Mouse (Mus musculus) layer of hippocampus, postnatal 10 days (tissue): ENCODE data around the gene Lemd1. TPM values are rescaled to one million over a fixed set of nuclear protein-coding genes. Genes with fewer than 3 reads are reported as not detected.
"Not testable (repeated sequence)": the region's sequence is repeated elsewhere in the genome, so short reads cannot be mapped to it uniquely, and the experiment has no call there.

Experiments
- DNase-seq, 2 experiments: peaks; one replicate each; pipeline ENCODE4 v3.0.0; 2021; ENCODE audit warnings: low spot score in 2 of 2
- total RNA-seq, 2 experiments: library from RNA; stranded (reverse); gene quantifications; 2 replicates each; pipeline ENCODE4 v1.2.3; 2021

Lemd1 gene
- total RNA-seq, 2 experiments from 2014 or later = 4.9 TPM

GRCm38 (mm10) chr1:132245010-132245409 lies 53.8 kb downstream of the Lemd1 start:
- DNase-seq = no peak

- peak; percentile 37 to 39 for DNase-seq
Measured at GRCm38 (mm10) chr1:132246137-132246536, 54.9 kb downstream of the Lemd1 start.

GRCm38 (mm10) chr1:132246641-132247040 lies 55.4 kb downstream of the Lemd1 start:
- DNase-seq = no peak

- DNase-seq = no peak
Measured at GRCm38 (mm10) chr1:132254467-132254866, 63.2 kb downstream of the Lemd1 start.

GRCm38 (mm10) chr1:132260331-132260730 lies 69.1 kb downstream of the Lemd1 start:
- no peak for DNase-seq

- no peak for DNase-seq
Measured at GRCm38 (mm10) chr1:132261058-132261457, 69.8 kb downstream of the Lemd1 start.

GRCm38 (mm10) chr1:132263618-132264017 lies 72.4 kb downstream of the Lemd1 start:
- no peak for DNase-seq

GRCm38 (mm10) chr1:132264577-132264976 lies 73.3 kb downstream of the Lemd1 start:
- no peak for DNase-seq

GRCm38 (mm10) chr1:132265211-132265859 lies 74.1 kb downstream of the Lemd1 start:
- DNase-seq = no peak

GRCm38 (mm10) chr1:132265936-132266335 lies 74.7 kb downstream of the Lemd1 start:
- no peak for DNase-seq

- no peak for DNase-seq
Measured at GRCm38 (mm10) chr1:132266791-132267557, 75.7 kb downstream of the Lemd1 start.

- DNase-seq = no peak
Measured at GRCm38 (mm10) chr1:132267959-132268358, 76.7 kb downstream of the Lemd1 start.

- no peak for DNase-seq
Measured at GRCm38 (mm10) chr1:132268418-132269060, 77.3 kb downstream of the Lemd1 start.

- no peak for DNase-seq
Measured at GRCm38 (mm10) chr1:132271237-132271636, 80.0 kb downstream of the Lemd1 start.

- DNase-seq = no peak
Measured at GRCm38 (mm10) chr1:132276694-132277093, 85.5 kb downstream of the Lemd1 start.

- DNase-seq = no peak
Measured at GRCm38 (mm10) chr1:132277124-132277523, 85.9 kb downstream of the Lemd1 start.

GRCm38 (mm10) chr1:132280636-132281035 lies 89.4 kb downstream of the Lemd1 start:
- not testable (repeated sequence) for DNase-seq

- DNase-seq = no peak
Measured at GRCm38 (mm10) chr1:132281523-132282176, 90.4 kb downstream of the Lemd1 start.

- no peak for DNase-seq
Measured at GRCm38 (mm10) chr1:132282177-132282536, 90.9 kb downstream of the Lemd1 start.

GRCm38 (mm10) chr1:132283018-132283417 lies 91.8 kb downstream of the Lemd1 start:
- DNase-seq = no peak

- DNase-seq = no peak
Measured at GRCm38 (mm10) chr1:132286735-132287134, 95.5 kb downstream of the Lemd1 start.

- no peak for DNase-seq
Measured at GRCm38 (mm10) chr1:132287445-132287844, 96.2 kb downstream of the Lemd1 start.
